ENCODE assay signal across 16 mouse cellular contexts in genomic region chr10:43004174-43004734, GRCm38 (mm10).
DNase-seq lines count a peak whose midpoint lies in the region; ATAC-seq and TF ChIP-seq lines count a peak whose summit lies in the region.
"Had no signal": no experiment of that assay in that cellular context is flagged by ENCODE, and none has a peak within 500 bp of the region (broad histone marks: within the 10 kb centered on the region; RNA-seq: fewer than 3 reads in every experiment).

No protein-coding gene starts in this region.

- no peak overlapping the region for H3K4me3 ChIP-seq in kidney, embryonic 15.5 days (replicated peaks)
- H3K4me3 ChIP-seq in C2C12 (ENCODE audit: insufficient read depth, poor library complexity, severe bottlenecking) = no peak overlapping the region
- no peak overlapping the region for H3K4me3 ChIP-seq in embryonic facial prominence, embryonic 12.5 days
- H3K4me3 ChIP-seq: hindbrain, embryonic 15.5 days; limb, embryonic 15.5 days; midbrain, embryonic 10.5 days; neural tube, embryonic 13.5 days had no signal

- TF ChIP-seq CTCF in C2C12 (IDR thresholded peaks at IDR 0.05; ENCODE audit: control insufficient read depth, insufficient read depth, insufficient read length) = peak; percentile 5

- no peak overlapping the region for H3K9ac ChIP-seq in kidney, embryonic 15.5 days
- H3K9ac ChIP-seq in embryonic facial prominence, embryonic 12.5 days = no peak overlapping the region
- H3K9ac ChIP-seq: hindbrain, embryonic 15.5 days; limb, embryonic 15.5 days; neural tube, embryonic 13.5 days had no signal

- H3K27me3 ChIP-seq in kidney, embryonic 15.5 days = no peaks in the 10 kb centered on the region
- no peaks in the 10 kb centered on the region for H3K27me3 ChIP-seq in C2C12 (ENCODE audit: control insufficient read depth, insufficient read depth, insufficient read length)
- H3K27me3 ChIP-seq in embryonic facial prominence, embryonic 12.5 days = no peaks in the 10 kb centered on the region
- H3K27me3 ChIP-seq: hindbrain, embryonic 15.5 days; limb, embryonic 15.5 days; neural tube, embryonic 13.5 days had no signal

- H3K27ac ChIP-seq in kidney, embryonic 15.5 days = peak overlapping the region; percentile 79
- H3K27ac ChIP-seq in embryonic facial prominence, embryonic 12.5 days = peak overlapping the region; percentile 81
- H3K27ac ChIP-seq: hindbrain, embryonic 15.5 days; limb, embryonic 15.5 days; midbrain, embryonic 10.5 days; neural tube, embryonic 13.5 days had no signal

- peaks cover 34% of the 10 kb centered on the region for H3K4me1 ChIP-seq in kidney, embryonic 15.5 days
- H3K4me1 ChIP-seq in embryonic facial prominence, embryonic 12.5 days = peaks cover 37% of the 10 kb centered on the region

- WGBS in kidney, embryonic 15.5 days = 72% methylated on average over 16 of the region's 16 CpGs
- 83% methylated on average over 16 of the region's 16 CpGs for WGBS in embryonic facial prominence, embryonic 12.5 days

- H3K79me3 ChIP-seq in C2C12 (ENCODE audit: low read depth) = no peaks in the 10 kb centered on the region

- no peak for DNase-seq in frontal cortex, postnatal 25 days (ENCODE audit: low spot score in 2 of 2)
- no peak for DNase-seq in kidney, postnatal 4 days
- DNase-seq in adrenal gland, postnatal 36 days = no peak
- no peak for DNase-seq in Muller cell, postnatal 12 days (ENCODE audit: inconsistent ontology term)
- DNase-seq: cerebellum, adult 9-11 months; gastrocnemius, postnatal 10 days; kidney, adult 9 months had no signal

- H3ac ChIP-seq in C2C12 (ENCODE audit: control insufficient read depth, insufficient read length, low read depth) = no peak overlapping the region

- no peaks in the 10 kb centered on the region for H3K9me3 ChIP-seq in kidney, embryonic 15.5 days (replicated peaks)
- no peaks in the 10 kb centered on the region for H3K9me3 ChIP-seq in embryonic facial prominence, embryonic 12.5 days
- H3K9me3 ChIP-seq: hindbrain, embryonic 15.5 days; limb, embryonic 15.5 days; midbrain, embryonic 10.5 days; neural tube, embryonic 13.5 days had no signal

- no peaks in the 10 kb centered on the region for H3K36me3 ChIP-seq in kidney, embryonic 15.5 days
- no peaks in the 10 kb centered on the region for H3K36me3 ChIP-seq in C2C12 (ENCODE audit: control insufficient read depth, insufficient read depth)
- H3K36me3 ChIP-seq in embryonic facial prominence, embryonic 12.5 days = peaks cover 7% of the 10 kb centered on the region; the same call in 1 of the 2 replicates
- H3K36me3 ChIP-seq: hindbrain, embryonic 15.5 days; limb, embryonic 15.5 days had no signal

- peak; percentile 63 for ATAC-seq in frontal cortex, adult (ENCODE audit: low TSS enrichment)
- ATAC-seq in kidney, embryonic 15.5 days (replicated peaks; ENCODE audit: low FRiP score) = peak; percentile 41; the same call in 1 of the 2 replicates
- no peak for ATAC-seq in embryonic facial prominence, embryonic 12.5 days (ENCODE audit: insufficient number of reproducible peaks, insufficient read depth, low FRiP score, low TSS enrichment)
- ATAC-seq: forebrain, embryonic 16.5 days had no signal

- no peaks in the 10 kb centered on the region for H3K79me2 ChIP-seq in C2C12 (ENCODE audit: control insufficient read depth, insufficient read depth)

- no peak overlapping the region for H3K4me2 ChIP-seq in kidney, embryonic 15.5 days
- H3K4me2 ChIP-seq in embryonic facial prominence, embryonic 12.5 days (replicated peaks) = no peak overlapping the region
- H3K4me2 ChIP-seq: hindbrain, embryonic 15.5 days; limb, embryonic 15.5 days; neural tube, embryonic 13.5 days had no signal

TF ChIP-seq in C2C12, 6 proteins besides CTCF, POLR2A, EP300 and RAD21:
- TF ChIP-seq FOSL1 (IDR thresholded peaks at IDR 0.05; ENCODE audit: insufficient read depth, low read length, poor library complexity, severe bottlenecking) (no peak), CEBPB (IDR thresholded peaks at IDR 0.05; ENCODE audit: low read depth) (no peak), MAX (IDR thresholded peaks at IDR 0.05) (no peak), MYOG (IDR thresholded peaks at IDR 0.05; ENCODE audit: control insufficient read depth, extremely low read depth, insufficient read length) (no peak), MYOD1 (IDR thresholded peaks at IDR 0.05; ENCODE audit: control insufficient read depth, insufficient read length, low read depth) (no peak), USF1 (IDR thresholded peaks at IDR 0.05; ENCODE audit: low read depth) (no peak)
